18 mouse cellular contexts compared by ENCODE assay signal in the genomic region with DNA sequence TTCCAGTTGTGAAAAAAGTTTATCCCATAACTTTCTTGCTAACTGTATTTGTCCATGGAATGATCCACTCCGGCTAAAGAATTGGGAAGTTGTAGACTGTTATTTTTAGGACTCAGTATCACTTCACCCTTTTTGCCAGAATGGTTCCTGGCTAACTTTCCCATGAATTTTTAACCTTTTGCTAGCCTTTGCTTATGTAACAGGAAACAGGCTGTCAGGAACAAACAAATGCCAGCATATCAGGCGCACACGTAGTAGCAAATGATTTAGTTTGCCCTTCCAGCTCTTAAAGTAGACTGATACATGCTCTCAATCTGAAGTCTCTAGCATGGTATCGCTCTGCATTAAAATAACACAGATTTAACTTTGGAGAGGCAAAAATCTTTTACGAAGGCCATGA.
A peak's percentile ranks its signal among the peaks of the same experiment; 100 is the strongest.
DNase-seq lines count a peak whose midpoint lies in the region; ATAC-seq and TF ChIP-seq lines count a peak whose summit lies in the region.
"Had no signal": no experiment of that assay in that cellular context is flagged by ENCODE, and none has a peak within 500 bp of the region (broad histone marks: within the 10 kb centered on the region; RNA-seq: fewer than 3 reads in every experiment).

No protein-coding gene starts in this region.

- ATAC-seq in kidney, embryonic 15.5 days (replicated peaks; ENCODE audit: low FRiP score) = no peak
- no peak for ATAC-seq in stomach, embryonic 16.5 days (ENCODE audit: insufficient read depth, low FRiP score)
- no peak for ATAC-seq in stomach, postnatal 0 days (ENCODE audit: low FRiP score, low TSS enrichment)
- 0 out of 2 replicates have a peak, but pooled peaks have one; percentile 8 for ATAC-seq in heart, postnatal 0 days (ENCODE audit: insufficient read depth, low read depth)
- ATAC-seq: Patski had no signal

- TF ChIP-seq CTCF in stomach, postnatal 0 days (IDR thresholded peaks at IDR 0.05; ENCODE audit: low read depth) = no peak
- no peak for TF ChIP-seq CTCF in heart, postnatal 0 days (IDR thresholded peaks at IDR 0.05; ENCODE audit: low read depth)

- H3K4me1 ChIP-seq in kidney, embryonic 15.5 days = no peaks in the 10 kb centered on the region
- H3K4me1 ChIP-seq in stomach, embryonic 16.5 days (ENCODE audit: control insufficient read depth, insufficient read depth, low read length) = no peaks in the 10 kb centered on the region
- no peaks in the 10 kb centered on the region for H3K4me1 ChIP-seq in stomach, postnatal 0 days (replicated peaks; ENCODE audit: control insufficient read depth, insufficient read depth)
- peaks cover 14% of the 10 kb centered on the region for H3K4me1 ChIP-seq in heart, postnatal 0 days (ENCODE audit: control insufficient read depth, insufficient read depth)
- H3K4me1 ChIP-seq: embryonic facial prominence, embryonic 12.5 days had no signal

- peak overlapping the region; percentile 51; the same call in 1 of the 2 replicates for H3K27ac ChIP-seq in kidney, embryonic 15.5 days
- peak overlapping the region; percentile 10; the same call in 1 of the 2 replicates for H3K27ac ChIP-seq in stomach, embryonic 16.5 days (ENCODE audit: low read length)
- no peak overlapping the region for H3K27ac ChIP-seq in stomach, postnatal 0 days (replicated peaks)
- peak overlapping the region; percentile 70 for H3K27ac ChIP-seq in heart, postnatal 0 days (ENCODE audit: low read depth)
- H3K27ac ChIP-seq: embryonic facial prominence, embryonic 12.5 days; forebrain, embryonic 10.5 days; hindbrain, embryonic 14.5 days; liver, embryonic 14.5 days had no signal

- WGBS in kidney, embryonic 15.5 days = 57% methylated on average over 5 of the region's 5 CpGs
- WGBS in stomach, embryonic 16.5 days = 62% methylated on average over 5 of the region's 5 CpGs
- 66% methylated on average over 5 of the region's 5 CpGs for WGBS in stomach, postnatal 0 days
- WGBS in heart, postnatal 0 days = 29% methylated on average over 5 of the region's 5 CpGs

- no peaks in the 10 kb centered on the region for H3K27me3 ChIP-seq in kidney, embryonic 15.5 days
- no peaks in the 10 kb centered on the region for H3K27me3 ChIP-seq in stomach, embryonic 16.5 days (ENCODE audit: control insufficient read depth, insufficient read depth, low read length)
- H3K27me3 ChIP-seq in stomach, postnatal 0 days (ENCODE audit: control insufficient read depth, insufficient read depth, low read length) = no peaks in the 10 kb centered on the region
- no peaks in the 10 kb centered on the region for H3K27me3 ChIP-seq in heart, postnatal 0 days (ENCODE audit: control insufficient read depth, insufficient read depth, low read length)
- H3K27me3 ChIP-seq: embryonic facial prominence, embryonic 12.5 days had no signal

- peak overlapping the region; percentile 31 for H3K4me3 ChIP-seq in kidney, embryonic 15.5 days (replicated peaks)
- peak overlapping the region; percentile 15 for H3K4me3 ChIP-seq in stomach, embryonic 16.5 days (replicated peaks; ENCODE audit: low read length)
- H3K4me3 ChIP-seq in stomach, postnatal 0 days (ENCODE audit: low read depth, low read length) = no peak overlapping the region
- H3K4me3 ChIP-seq in heart, postnatal 0 days (ENCODE audit: low read depth, low read length) = peak overlapping the region; percentile 47
- H3K4me3 ChIP-seq: embryonic facial prominence, embryonic 12.5 days; forebrain, embryonic 10.5 days; myocyte had no signal

- no peaks in the 10 kb centered on the region for H3K9me3 ChIP-seq in kidney, embryonic 15.5 days (replicated peaks)
- H3K9me3 ChIP-seq in stomach, embryonic 16.5 days (replicated peaks; ENCODE audit: control insufficient read depth, low read length) = no peaks in the 10 kb centered on the region
- H3K9me3 ChIP-seq in stomach, postnatal 0 days (ENCODE audit: control insufficient read depth, low read length) = no peaks in the 10 kb centered on the region
- H3K9me3 ChIP-seq in heart, postnatal 0 days (replicated peaks; ENCODE audit: control insufficient read depth, low read length) = no peaks in the 10 kb centered on the region
- H3K9me3 ChIP-seq: embryonic facial prominence, embryonic 12.5 days; forebrain, embryonic 10.5 days had no signal

- no peak for TF ChIP-seq EP300 in stomach, postnatal 0 days (optimal IDR thresholded peaks at IDR 0.05)
- TF ChIP-seq EP300 in heart, postnatal 0 days (IDR thresholded peaks at IDR 0.05; ENCODE audit: low read depth) = no peak

- DNase-seq in kidney, postnatal 10 days = no peak
- no peak for DNase-seq in stomach, postnatal 0 days (ENCODE audit: low spot score)
- DNase-seq in heart, postnatal 0 days (ENCODE audit: low spot score) = no peak
- DNase-seq in cerebellum, postnatal 4 days (ENCODE audit: low spot score in 2 of 2) = no peak
- DNase-seq in Muller cell, postnatal 12 days (ENCODE audit: inconsistent ontology term) = no peak
- DNase-seq in urinary bladder, postnatal 14 days (ENCODE audit: low spot score) = no peak
- DNase-seq: adrenal gland, adult 8-10 months; cerebellum, postnatal 14 days; gastrocnemius, postnatal 14 days had no signal

- no peaks in the 10 kb centered on the region for H3K36me3 ChIP-seq in kidney, embryonic 15.5 days
- H3K36me3 ChIP-seq in stomach, embryonic 16.5 days (ENCODE audit: control insufficient read depth, insufficient read depth, low read length) = no peaks in the 10 kb centered on the region
- H3K36me3 ChIP-seq in stomach, postnatal 0 days (ENCODE audit: control insufficient read depth, insufficient read depth, low read length) = no peaks in the 10 kb centered on the region
- H3K36me3 ChIP-seq in heart, postnatal 0 days (replicated peaks; ENCODE audit: control insufficient read depth, insufficient read depth, low read length) = no peaks in the 10 kb centered on the region
- H3K36me3 ChIP-seq: embryonic facial prominence, embryonic 12.5 days; forebrain, embryonic 10.5 days had no signal

- no peak overlapping the region for H3K4me2 ChIP-seq in kidney, embryonic 15.5 days
- H3K4me2 ChIP-seq in stomach, embryonic 16.5 days (ENCODE audit: low read depth, low read length) = no peak overlapping the region
- H3K4me2 ChIP-seq in stomach, postnatal 0 days (replicated peaks; ENCODE audit: low read depth) = no peak overlapping the region
- peak overlapping the region; percentile 55 for H3K4me2 ChIP-seq in heart, postnatal 0 days (ENCODE audit: low read depth, low read length)
- H3K4me2 ChIP-seq: embryonic facial prominence, embryonic 12.5 days; hindbrain, embryonic 14.5 days; midbrain, embryonic 11.5 days had no signal

- no peak overlapping the region for H3K9ac ChIP-seq in kidney, embryonic 15.5 days
- H3K9ac ChIP-seq in stomach, embryonic 16.5 days (ENCODE audit: low read length) = no peak overlapping the region
- H3K9ac ChIP-seq in stomach, postnatal 0 days (ENCODE audit: low read length) = no peak overlapping the region
- H3K9ac ChIP-seq in heart, postnatal 0 days (replicated peaks; ENCODE audit: low read depth, low read length) = no peak overlapping the region
- H3K9ac ChIP-seq: embryonic facial prominence, embryonic 12.5 days; hindbrain, embryonic 14.5 days; liver, embryonic 14.5 days had no signal
